Mouse (Mus musculus) lung, postnatal 0 days (tissue): Measurements from ENCODE around the gene Nt5c3. TPM values are rescaled to one million over a fixed set of nuclear protein-coding genes. Genes with fewer than 3 reads are reported as not detected.

Experiments used
- ATAC-seq: fragments of 200-750 bp; cut with Nextera tagmentation; 2 replicates; pipeline ENCODE4 v1.8.0; 2017; ENCODE audit warnings: moderate library complexity
- DNase-seq: peaks from one replicate; pipeline ENCODE4 v3.0.0-alpha.2; 2016; ENCODE audit warnings: low spot score
- H3K27ac ChIP-seq: fragments of 300-500 bp; sonication (generic); 2 replicates; pipeline ENCODE4 v1.5.1; 2014; ENCODE audit warnings: antibody characterized with exemption, mild to moderate bottlenecking, low read length, mixed read lengths
- H3K27me3 ChIP-seq: fragments of 300-500 bp; sonication (generic); replicated peaks from 2 replicates; pipeline ENCODE4 v1.6.1; 2014; ENCODE audit warnings: low read length, mixed read lengths; ENCODE audit not compliant: insufficient read depth
- H3K36me3 ChIP-seq: fragments of 300-500 bp; sonication (generic); 2 replicates; pipeline ENCODE4 v1.6.1; 2014; ENCODE audit warnings: low read length, mixed read lengths; ENCODE audit not compliant: insufficient read depth
- H3K4me1 ChIP-seq: fragments of 300-500 bp; sonication (generic); 2 replicates; pipeline ENCODE4 v1.6.1; 2014; ENCODE audit warnings: antibody characterized with exemption, low read depth, low read length, mixed read lengths; ENCODE audit not compliant: insufficient read depth
- H3K4me2 ChIP-seq: fragments of 300-500 bp; sonication (generic); replicated peaks from 2 replicates; pipeline ENCODE4 v1.6.1; 2014; ENCODE audit warnings: low read depth, mild to moderate bottlenecking, low read length, moderate library complexity, mixed read lengths
- H3K4me3 ChIP-seq: fragments of 300-500 bp; sonication (generic); 2 replicates; pipeline ENCODE4 v1.5.1; 2014; ENCODE audit warnings: low read depth, low read length
- H3K9ac ChIP-seq: fragments of 300-500 bp; sonication (generic); replicated peaks from 2 replicates; pipeline ENCODE4 v1.6.1; 2014; ENCODE audit warnings: low read depth, mild to moderate bottlenecking
- H3K9me3 ChIP-seq: fragments of 300-500 bp; sonication (generic); 2 replicates; pipeline ENCODE4 v1.6.1; 2016; ENCODE audit warnings: low read length, mixed read lengths
- CTCF ChIP-seq: IDR thresholded peaks from 2 replicates; pipeline ENCODE4 v1.5.1; 2016; ENCODE audit warnings: antibody characterized with exemption, mild to moderate bottlenecking
- EP300 ChIP-seq: IDR thresholded peaks from 2 replicates; pipeline ENCODE4 v1.6.1; 2016; ENCODE audit warnings: antibody characterized with exemption, mild to moderate bottlenecking, control low read depth
- WGBS: fragments of 180-500 bp; shearing (Covaris S2); extraction: QIAGEN DNeasy Blood & Tissue Kit; methylation state at CpG from one replicate; pipeline ENCODE4 v1.1.7; 2014; 5-methylcytosine and 5-hydroxymethylcytosine counted together
- polyA plus RNA-seq: library from polyadenylated mRNA; unstranded; fragments of >200 nt; fragmentation: Nextera tagmentation; extraction: Ambion mirVana; gene quantifications from 2 replicates; pipeline ENCODE4 v1.2.1, GENCODE M21; 2015

Nt5c3 gene
- polyA plus RNA-seq, 1 experiment from 2014 or later = 46.4 TPM

GRCm38 (mm10) chr6:56905486-56905885 is 18.2 kb downstream of the Nt5c3 start:
- Histone ChIP-seq H3K9ac (no peak overlapping the region), H3K9me3 (no peaks in the 10 kb centered on the region), H3K27ac (no peak overlapping the region), H3K4me2 (no peak overlapping the region), H3K4me1 (peaks cover 2% of the 10 kb centered on the region; the same call in 1 of the 2 replicates), H3K27me3 (no peaks in the 10 kb centered on the region), H3K36me3 (no peaks in the 10 kb centered on the region), H3K4me3 (no peak overlapping the region)
- TF ChIP-seq CTCF = no peak
- TF ChIP-seq EP300 = no peak
- DNase-seq (no peak), ATAC-seq (no peak)
- WGBS = 82% methylated on average over 5 of the region's 5 CpGs

GRCm38 (mm10) chr6:56904982-56905381 is 18.8 kb downstream of the Nt5c3 start:
- H3K4me1 ChIP-seq = peaks cover 2% of the 10 kb centered on the region; the same call in 1 of the 2 replicates
- WGBS = 73% methylated on average over 2 of the region's 2 CpGs

GRCm38 (mm10) chr6:56904330-56904729 is 19.4 kb downstream of the Nt5c3 start:
- ATAC-seq (no peak), DNase-seq (no peak)
- H3K36me3 ChIP-seq = no peaks in the 10 kb centered on the region
- peaks cover 2% of the 10 kb centered on the region; the same call in 1 of the 2 replicates for H3K4me1 ChIP-seq
- no peak overlapping the region for H3K4me2 ChIP-seq
- no peaks in the 10 kb centered on the region for H3K9me3 ChIP-seq
- TF ChIP-seq CTCF (no peak), EP300 (no peak)
- no peak overlapping the region for H3K9ac ChIP-seq
- no peaks in the 10 kb centered on the region for H3K27me3 ChIP-seq
- H3K4me3 ChIP-seq = no peak overlapping the region
- no peak overlapping the region for H3K27ac ChIP-seq
- 64% methylated on average over 1 of the region's 1 CpGs for WGBS

More at GRCm38 (mm10) chr6:56904982-56905381, 18.8 kb downstream of the Nt5c3 start:
- TF ChIP-seq EP300 = peak; percentile 34; the same call in 1 of the 2 replicates
- no peak for TF ChIP-seq CTCF
- H3K9me3 ChIP-seq = no peaks in the 10 kb centered on the region
- ATAC-seq = peak; percentile 15; the same call in 1 of the 2 replicates
- H3K9ac ChIP-seq = no peak overlapping the region
- DNase-seq = no peak
- H3K27ac ChIP-seq = no peak overlapping the region
- H3K36me3 ChIP-seq = no peaks in the 10 kb centered on the region
- H3K4me3 ChIP-seq = no peak overlapping the region
- H3K27me3 ChIP-seq = no peaks in the 10 kb centered on the region
- no peak overlapping the region for H3K4me2 ChIP-seq

GRCm38 (mm10) chr6:56903831-56904230 is 19.9 kb downstream of the Nt5c3 start:
- no peak for TF ChIP-seq EP300
- no peak for TF ChIP-seq CTCF
- DNase-seq (no peak), ATAC-seq (no peak)
- H3K9ac ChIP-seq = no peak overlapping the region
- no peak overlapping the region for H3K4me2 ChIP-seq
- H3K27me3 ChIP-seq = no peaks in the 10 kb centered on the region
- peak overlapping the region; percentile 4; the same call in 1 of the 2 replicates for H3K27ac ChIP-seq
- WGBS = 34% methylated on average over 6 of the region's 6 CpGs
- H3K4me3 ChIP-seq = no peak overlapping the region
- no peaks in the 10 kb centered on the region for H3K9me3 ChIP-seq
- H3K36me3 ChIP-seq = no peaks in the 10 kb centered on the region
- H3K4me1 ChIP-seq = peaks cover 2% of the 10 kb centered on the region; the same call in 1 of the 2 replicates

GRCm38 (mm10) chr6:56902606-56903520 is 20.9 kb downstream of the Nt5c3 start:
- Histone ChIP-seq H3K36me3 (no peaks in the 10 kb centered on the region), H3K9me3 (no peaks in the 10 kb centered on the region), H3K9ac (no peak overlapping the region), H3K4me3 (no peak overlapping the region), H3K27me3 (no peaks in the 10 kb centered on the region), H3K4me1 (peaks cover 2% of the 10 kb centered on the region; the same call in 1 of the 2 replicates), H3K27ac (peak overlapping the region; percentile 73; the same call in 1 of the 2 replicates), H3K4me2 (no peak overlapping the region)
- ATAC-seq (0 out of 2 replicates have a peak, but pooled peaks have one; percentile 16), DNase-seq (no peak)
- TF ChIP-seq EP300 (no peak), CTCF (peak; percentile 27)
- 76% methylated on average over 7 of the region's 7 CpGs for WGBS

- peak; percentile 91 for DNase-seq
- H3K4me2 ChIP-seq = peak overlapping the region; percentile 32
Observed at GRCm38 (mm10) chr6:56901824-56902386, 21.8 kb downstream of the Nt5c3 start.

More at GRCm38 (mm10) chr6:56901824-56902386, 21.8 kb downstream of the Nt5c3 start:
- Histone ChIP-seq H3K4me1 (peaks cover 2% of the 10 kb centered on the region; the same call in 1 of the 2 replicates), H3K36me3 (no peaks in the 10 kb centered on the region), H3K27me3 (no peaks in the 10 kb centered on the region), H3K9me3 (no peaks in the 10 kb centered on the region), H3K4me3 (peak overlapping the region; percentile 14; the same call in 1 of the 2 replicates), H3K9ac (peak overlapping the region; percentile 8; the same call in 1 of the 2 replicates), H3K27ac (peak overlapping the region; percentile 73)
- TF ChIP-seq EP300 (0 out of 2 replicates have a peak, but pooled peaks have one; percentile 7), CTCF (peak; percentile 36; the same call in 1 of the 2 replicates)
- peak; percentile 95 for ATAC-seq
- 25% methylated on average over 12 of the region's 12 CpGs for WGBS
